Mouse (Mus musculus): ENCODE measurements around the gene Gm20388.
"Not testable (repeated sequence)": the region's sequence is repeated elsewhere in the genome, so short reads cannot be mapped to it uniquely, and the experiment has no call there.

The Gm20388 gene

GRCm38 (mm10) chr8:123505695-123506094 lies 3595.1 kb downstream of the Gm20388 start:
- no peak for DNase-seq (ENCODE audit: low spot score in 2 of 2)

- no peak for DNase-seq (ENCODE audit: low spot score in 2 of 2)
Measured at GRCm38 (mm10) chr8:123507153-123507552, 3596.5 kb downstream of the Gm20388 start.

GRCm38 (mm10) chr8:123510819-123511218 lies 3600.2 kb downstream of the Gm20388 start:
- no peak for DNase-seq (ENCODE audit: low spot score in 2 of 2)

GRCm38 (mm10) chr8:123514136-123514535 lies 3603.5 kb downstream of the Gm20388 start:
- no peak for DNase-seq (ENCODE audit: low spot score in 2 of 2)

GRCm38 (mm10) chr8:123514781-123515539 lies 3604.3 kb downstream of the Gm20388 start, which contains the start of gene Dbndd1:
Gene Dbndd1 (minus strand): TSS chr8:123515463.
- peak in 1 of 2 experiments; percentile 40 for DNase-seq (ENCODE audit: low spot score in 2 of 2)

- no peak for DNase-seq (ENCODE audit: low spot score in 2 of 2)
Measured at GRCm38 (mm10) chr8:123515540-123515897, 3604.9 kb downstream of the Gm20388 start.

- no peak for DNase-seq (ENCODE audit: low spot score in 2 of 2)
Measured at GRCm38 (mm10) chr8:123516596-123516995, 3606.0 kb downstream of the Gm20388 start.

GRCm38 (mm10) chr8:123518172-123518571 lies 3607.5 kb downstream of the Gm20388 start:
- DNase-seq (ENCODE audit: low spot score in 2 of 2): no peak

GRCm38 (mm10) chr8:123518667-123519066 lies 3608.0 kb downstream of the Gm20388 start, which contains the start of gene Gas8:
Gene Gas8 (plus strand): TSS chr8:123518834.
- peak; percentile 88 to 90 for DNase-seq (ENCODE audit: low spot score in 2 of 2)

GRCm38 (mm10) chr8:123520048-123520447 lies 3609.4 kb downstream of the Gm20388 start:
- DNase-seq (ENCODE audit: low spot score in 2 of 2): not testable (repeated sequence)

- DNase-seq (ENCODE audit: low spot score in 2 of 2): peak in 1 of 2 experiments; percentile 20
Measured at GRCm38 (mm10) chr8:123527720-123528489, 3617.3 kb downstream of the Gm20388 start.

- DNase-seq (ENCODE audit: low spot score in 2 of 2): no peak
Measured at GRCm38 (mm10) chr8:123536242-123536989, 3625.8 kb downstream of the Gm20388 start.

- no peak for DNase-seq (ENCODE audit: low spot score in 2 of 2)
Measured at GRCm38 (mm10) chr8:123536990-123537380, 3626.3 kb downstream of the Gm20388 start.

GRCm38 (mm10) chr8:123537641-123538040 lies 3627.0 kb downstream of the Gm20388 start:
- DNase-seq (ENCODE audit: low spot score in 2 of 2): not testable (repeated sequence)

GRCm38 (mm10) chr8:123564221-123564620 lies 3653.6 kb downstream of the Gm20388 start:
- DNase-seq (ENCODE audit: low spot score in 2 of 2): not testable (repeated sequence)

- peak in 1 of 2 experiments; percentile 0 for DNase-seq (ENCODE audit: low spot score in 2 of 2)
Measured at GRCm38 (mm10) chr8:123575386-123575785, 3664.7 kb downstream of the Gm20388 start.

GRCm38 (mm10) chr8:123600666-123601172 lies 3690.1 kb downstream of the Gm20388 start:
- DNase-seq (ENCODE audit: low spot score in 2 of 2): not testable (repeated sequence)

- not testable (repeated sequence) for DNase-seq (ENCODE audit: low spot score in 2 of 2)
Measured at GRCm38 (mm10) chr8:123601457-123601856, 3690.8 kb downstream of the Gm20388 start.

GRCm38 (mm10) chr8:123612652-123613051 lies 3702.0 kb downstream of the Gm20388 start:
- DNase-seq (ENCODE audit: low spot score in 2 of 2): peak in 1 of 2 experiments; percentile 0

GRCm38 (mm10) chr8:123623523-123623922 lies 3712.9 kb downstream of the Gm20388 start:
- not testable (repeated sequence) for DNase-seq (ENCODE audit: low spot score in 2 of 2)

GRCm38 (mm10) chr8:123624274-123624673 lies 3713.6 kb downstream of the Gm20388 start:
- DNase-seq (ENCODE audit: low spot score in 2 of 2): no peak

- peak in 1 of 2 experiments; percentile 57 for DNase-seq (ENCODE audit: low spot score in 2 of 2)
Measured at GRCm38 (mm10) chr8:123624702-123625101, 3714.1 kb downstream of the Gm20388 start.

All from right cerebral cortex, postnatal 36 days (tissue).